Mouse (Mus musculus) embryo, embryonic 10.5 days (tissue): ENCODE measurements around the gene Mafg.

Experiments
- DNase-seq: peaks from one replicate; pipeline ENCODE4 v3.0.0-alpha.2; 2015; ENCODE audit warnings: low spot score

The Mafg gene

GRCm38 (mm10) chr11:120643601-120643987 is 10.2 kb upstream of the Mafg start, which contains the start of gene Pycr1:
Gene Pycr1, minus strand, starts transcription at chr11:120643769.
- peak; percentile 96 for DNase-seq

GRCm38 (mm10) chr11:120642939-120643600 is 9.7 kb upstream of the Mafg start:
- no peak for DNase-seq

- DNase-seq = no peak
These were observed 8.5 kb upstream of the Mafg start for GRCm38 (mm10) chr11:120641869-120642268.

GRCm38 (mm10) chr11:120641255-120641654 is 7.9 kb upstream of the Mafg start:
- no peak for DNase-seq

DNA sequence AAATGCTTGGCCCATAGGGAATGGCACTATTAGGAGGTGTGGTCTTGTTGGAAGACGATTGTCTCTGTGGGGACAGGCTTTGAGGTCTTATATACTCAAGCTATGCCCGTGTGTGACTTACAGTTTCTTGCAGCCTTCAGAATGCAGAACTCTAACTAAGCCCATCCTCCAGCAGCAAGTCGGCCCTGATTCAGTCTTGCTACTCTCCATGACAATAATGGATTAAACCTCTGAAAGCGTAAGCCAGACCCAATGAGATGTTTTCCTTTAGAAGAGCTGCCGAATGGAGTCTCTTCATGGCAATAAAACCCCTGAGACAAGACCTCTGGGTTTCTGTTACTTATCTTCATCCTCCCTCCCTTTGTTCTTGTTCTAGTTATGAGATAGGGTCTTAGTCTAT is 1.4 kb upstream of the Mafg start:
- no peak for DNase-seq

GRCm38 (mm10) chr11:120632559-120633519 is 561 bp downstream of the Mafg start:
- DNase-seq = peak; percentile 70

GRCm38 (mm10) chr11:120631726-120632448 is 1.5 kb downstream of the Mafg start:
- DNase-seq = no peak

DNA sequence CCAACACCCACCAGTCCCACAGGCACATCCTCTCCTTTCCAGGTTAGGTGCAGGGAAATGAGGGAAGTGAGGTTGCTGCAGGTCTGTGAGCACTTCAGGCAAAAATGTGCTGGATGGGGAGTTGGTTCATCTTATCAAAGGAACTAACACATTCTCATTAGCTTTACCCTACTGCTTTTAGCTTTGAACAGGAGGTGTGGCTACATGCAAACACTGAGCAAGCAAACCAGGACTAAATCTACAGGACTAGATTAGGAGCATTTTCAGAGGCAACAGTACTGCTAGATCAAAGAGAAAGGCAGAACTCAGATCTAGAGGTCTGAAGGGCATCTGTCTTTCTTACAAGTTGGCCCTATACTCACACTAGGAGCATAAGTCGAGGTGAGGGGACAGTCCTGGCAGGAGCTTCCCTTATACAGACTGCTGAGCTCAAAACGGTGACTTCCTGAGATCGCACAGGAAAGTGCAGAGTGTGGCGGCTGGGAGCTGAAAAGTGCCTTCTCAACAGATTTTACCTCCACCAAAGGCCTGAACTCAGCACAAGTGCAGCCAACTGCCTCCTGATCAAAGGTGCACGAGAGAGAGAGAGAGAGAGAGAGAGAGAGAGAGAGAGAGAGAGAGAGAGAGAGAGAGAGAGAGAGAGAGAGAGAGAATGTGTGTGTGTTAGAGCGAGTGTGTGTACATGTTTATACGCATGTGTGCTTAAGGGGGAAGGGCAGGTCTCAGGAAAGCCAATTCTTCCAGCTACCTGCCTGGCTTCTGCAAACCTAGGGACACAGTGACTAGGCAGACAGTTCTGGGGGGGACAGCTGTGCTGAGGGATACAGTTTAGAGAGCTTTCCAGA is 2.3 kb downstream of the Mafg start:
- DNase-seq = no peak

GRCm38 (mm10) chr11:120630401-120630871 is 3.0 kb downstream of the Mafg start:
- peak; percentile 3 for DNase-seq

- DNase-seq = peak; percentile 33
These were observed 3.5 kb downstream of the Mafg start for GRCm38 (mm10) chr11:120629911-120630310.

GRCm38 (mm10) chr11:120629341-120629730 is 4.1 kb downstream of the Mafg start:
- no peak for DNase-seq

- no peak for DNase-seq
These were observed 4.6 kb downstream of the Mafg start for GRCm38 (mm10) chr11:120628601-120629340.

DNA sequence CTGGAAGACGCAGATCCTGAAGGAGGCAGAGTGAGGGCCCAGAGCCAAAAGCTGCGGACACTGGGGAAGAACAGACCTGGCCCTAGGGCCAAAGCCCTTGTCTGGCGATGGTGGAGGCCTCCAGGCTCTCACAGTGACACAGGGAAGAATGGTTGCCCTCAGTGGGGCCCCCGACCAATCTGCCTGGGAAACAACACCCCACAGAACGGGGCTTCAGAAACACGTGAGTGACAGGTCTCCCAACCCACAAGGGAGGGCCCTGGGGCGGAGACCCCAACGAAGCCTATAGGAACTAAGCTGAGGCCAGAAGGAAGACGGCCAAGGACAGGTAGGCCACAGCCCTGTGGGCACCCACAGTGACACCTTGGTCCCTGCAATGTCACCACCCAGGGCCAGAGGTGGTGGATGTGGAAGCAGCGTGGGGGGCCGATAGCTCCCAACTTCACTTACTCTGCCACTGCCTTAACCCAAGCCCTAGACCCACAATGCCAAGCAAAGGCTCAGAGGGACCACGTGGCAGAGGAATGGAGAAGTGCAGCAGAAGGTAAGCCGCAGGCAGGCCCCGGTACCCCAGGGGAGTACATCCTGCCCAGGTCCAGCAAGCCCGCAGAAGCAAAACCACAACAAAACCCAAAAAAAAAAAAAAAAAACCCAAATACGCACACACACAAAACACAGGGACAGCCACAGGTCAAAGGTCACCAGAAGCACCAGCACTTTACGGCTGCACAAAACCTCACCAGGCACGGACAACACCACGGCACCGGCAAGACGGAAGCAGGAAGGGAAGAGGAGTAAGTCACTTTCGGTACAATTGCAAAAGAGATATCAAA is 5.7 kb downstream of the Mafg start:
- no peak for DNase-seq

- DNase-seq = no peak
These were observed 6.5 kb downstream of the Mafg start for GRCm38 (mm10) chr11:120626785-120627467.

- DNase-seq = peak; percentile 3
These were observed 8.1 kb downstream of the Mafg start, which contains the start of gene Sirt7 for GRCm38 (mm10) chr11:120625152-120625775. Gene Sirt7, minus strand, starts transcription at chr11:120625240.

GRCm38 (mm10) chr11:120624680-120625111 is 8.7 kb downstream of the Mafg start:
- peak; percentile 91 for DNase-seq

DNA sequence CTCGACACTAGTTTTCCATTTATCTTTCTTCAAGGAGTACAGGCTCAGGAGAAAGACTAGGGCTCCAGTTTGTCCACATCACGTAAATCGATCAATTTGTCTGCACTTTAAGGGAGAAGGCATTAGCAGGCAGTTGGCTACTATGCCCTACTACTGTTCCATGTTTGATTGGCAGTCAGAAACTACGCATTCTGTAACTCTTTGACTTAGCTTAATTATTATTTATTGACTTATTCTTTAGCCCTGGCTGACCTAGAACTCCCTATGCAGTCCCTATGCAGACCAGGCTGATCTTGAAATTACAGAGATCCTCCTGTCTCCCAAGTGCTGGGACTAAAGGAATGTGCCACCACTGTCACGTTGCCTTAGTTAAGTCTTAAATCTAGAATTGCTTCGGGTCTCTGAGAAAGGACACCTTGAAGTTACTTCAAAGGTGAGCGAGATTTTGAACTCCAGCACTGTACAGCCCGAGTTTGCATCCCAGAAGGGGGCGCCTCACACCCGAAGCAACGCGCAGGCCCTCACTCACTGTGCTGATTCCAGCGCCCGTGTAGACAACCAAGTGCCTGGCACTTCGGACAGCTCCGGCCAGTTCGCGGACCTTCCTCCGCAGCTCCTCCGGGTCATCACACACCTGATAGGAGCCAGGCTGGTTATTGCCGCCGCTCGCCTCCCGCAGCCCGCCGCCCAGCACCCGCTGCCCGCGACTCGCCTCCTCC is 9.3 kb downstream of the Mafg start:
- peak; percentile 74 for DNase-seq

DNA sequence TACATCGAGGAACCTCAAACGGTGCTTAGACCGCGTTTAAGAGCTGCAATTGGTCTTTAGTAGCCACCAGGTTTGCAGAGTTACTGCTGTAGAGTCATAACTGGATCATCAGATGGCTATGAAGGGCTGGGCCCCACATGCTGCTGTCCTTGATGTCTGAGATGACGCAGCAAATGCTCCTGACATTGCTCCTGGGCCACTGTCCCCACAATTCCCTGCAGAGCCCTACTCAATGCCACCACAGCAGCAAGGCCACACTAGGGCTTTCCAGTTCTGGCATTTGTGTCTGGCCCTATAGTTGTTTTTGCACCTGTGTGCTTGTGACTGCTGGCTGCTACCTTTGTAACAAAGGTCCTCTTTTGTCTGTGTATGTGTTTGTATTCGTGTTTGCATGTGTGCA is 10.6 kb downstream of the Mafg start:
- DNase-seq = no peak
